Mouse (Mus musculus) liver, embryonic 13.5 days (tissue): ENCODE results near the gene Tdo2. TPM values are rescaled to one million over a fixed set of nuclear protein-coding genes. Genes with fewer than 3 reads are reported as not detected.
A peak's percentile ranks its signal among the peaks of the same experiment; 100 is the strongest.

Experiments
- ATAC-seq: fragments of 200-750 bp; cut with Nextera tagmentation; 2 replicates; pipeline ENCODE4 v1.8.0; 2017; ENCODE audit warnings: low read depth, mild to moderate bottlenecking, moderate number of reproducible peaks, moderate library complexity
- DNase-seq: peaks from one replicate; pipeline ENCODE4 v3.0.0; 2022
- H3K27ac ChIP-seq: fragments of 300-500 bp; sonication (generic); 2 replicates; pipeline ENCODE4 v1.5.1; 2015; ENCODE audit warnings: moderate library complexity, mild to moderate bottlenecking, inconsistent platforms
- H3K27me3 ChIP-seq: fragments of 300-500 bp; sonication (generic); 2 replicates; pipeline ENCODE4 v1.6.1; 2015; ENCODE audit warnings: mild to moderate bottlenecking, inconsistent platforms
- H3K36me3 ChIP-seq: fragments of 300-500 bp; sonication (generic); 2 replicates; pipeline ENCODE4 v1.6.1; 2015; ENCODE audit warnings: mild to moderate bottlenecking, inconsistent platforms
- H3K4me1 ChIP-seq: fragments of 300-500 bp; sonication (generic); replicated peaks from 2 replicates; pipeline ENCODE4 v1.6.1; 2015; ENCODE audit warnings: inconsistent platforms
- H3K4me2 ChIP-seq: fragments of 300-500 bp; sonication (generic); 2 replicates; pipeline ENCODE4 v1.6.1; 2015; ENCODE audit warnings: inconsistent platforms, mild to moderate bottlenecking, moderate library complexity
- H3K4me3 ChIP-seq: fragments of 300-500 bp; sonication (generic); replicated peaks from 2 replicates; pipeline ENCODE4 v1.5.1; 2015; ENCODE audit warnings: mild to moderate bottlenecking, inconsistent platforms
- H3K9ac ChIP-seq: fragments of 300-500 bp; sonication (generic); 2 replicates; pipeline ENCODE4 v1.6.1; 2015; ENCODE audit warnings: mild to moderate bottlenecking, inconsistent platforms
- H3K9me3 ChIP-seq: fragments of 300-500 bp; sonication (generic); replicated peaks from 2 replicates; pipeline ENCODE4 v1.6.1; 2016; ENCODE audit warnings: inconsistent platforms
- WGBS: fragments of 180-500 bp; shearing (Covaris S2); methylation state at CpG from one replicate; pipeline ENCODE4 v1.1.7; 2015; ENCODE audit not compliant: insufficient replicate concordance; 5-methylcytosine and 5-hydroxymethylcytosine counted together
- polyA plus RNA-seq: library from polyadenylated mRNA; unstranded; fragments of >200 nt; fragmentation: Nextera tagmentation; extraction: Ambion mirVana; gene quantifications from 2 replicates; pipeline ENCODE4 v1.2.1, GENCODE M21; 2015

The Tdo2 gene
- polyA plus RNA-seq, 1 experiment from 2014 or later: 0.12 TPM

DNA sequence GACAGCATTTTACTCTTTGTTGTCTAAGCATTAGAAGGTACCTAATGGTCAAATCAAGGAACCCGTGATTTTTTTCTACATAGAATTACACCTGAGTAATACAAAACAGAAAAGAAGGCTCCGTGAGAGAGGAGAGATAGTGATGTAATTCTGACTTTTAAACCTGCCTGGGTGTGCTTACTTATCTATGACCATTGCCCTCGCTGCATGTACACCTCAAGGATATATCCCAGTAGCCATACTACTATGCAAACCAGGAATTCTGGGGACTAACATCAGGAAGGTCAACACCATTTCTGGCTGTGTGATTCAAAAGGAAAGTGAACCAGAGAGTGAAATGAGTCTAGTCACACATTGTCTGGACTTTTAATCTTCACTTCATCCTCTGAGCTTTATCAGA lies 33.7 kb downstream of the Tdo2 start:
- ATAC-seq (no peak), DNase-seq (no peak)
- H3K4me1 ChIP-seq: no peaks in the 10 kb centered on the region
- H3K4me3 ChIP-seq: no peak overlapping the region
- H3K9ac ChIP-seq: no peak overlapping the region
- H3K9me3 ChIP-seq: no peaks in the 10 kb centered on the region
- H3K27me3 ChIP-seq: no peaks in the 10 kb centered on the region
- no peaks in the 10 kb centered on the region for H3K36me3 ChIP-seq
- H3K27ac ChIP-seq: no peak overlapping the region
- no peak overlapping the region for H3K4me2 ChIP-seq
- WGBS: 56% methylated on average over 3 of the region's 3 CpGs

DNA sequence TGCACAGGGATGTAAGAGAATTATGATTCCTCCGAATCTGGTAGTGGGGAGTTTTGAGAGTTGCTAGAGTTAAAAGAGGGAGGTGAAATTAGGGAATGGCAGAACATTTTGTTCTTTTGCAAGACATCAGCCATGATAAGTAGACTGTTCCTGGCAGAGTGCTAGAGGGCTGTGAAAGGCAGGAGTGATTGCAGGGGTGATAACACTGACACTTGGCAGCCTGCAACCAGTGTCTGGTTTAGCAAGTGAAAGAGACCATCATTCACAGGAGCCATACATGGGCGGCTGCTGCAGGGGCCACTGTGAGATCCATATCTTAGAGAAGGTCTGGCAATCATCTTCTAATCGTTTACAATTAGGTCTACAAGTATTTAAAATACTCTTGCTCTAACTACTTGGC lies 37.1 kb downstream of the Tdo2 start:
- WGBS: 38% methylated on average over 3 of the region's 3 CpGs

DNA sequence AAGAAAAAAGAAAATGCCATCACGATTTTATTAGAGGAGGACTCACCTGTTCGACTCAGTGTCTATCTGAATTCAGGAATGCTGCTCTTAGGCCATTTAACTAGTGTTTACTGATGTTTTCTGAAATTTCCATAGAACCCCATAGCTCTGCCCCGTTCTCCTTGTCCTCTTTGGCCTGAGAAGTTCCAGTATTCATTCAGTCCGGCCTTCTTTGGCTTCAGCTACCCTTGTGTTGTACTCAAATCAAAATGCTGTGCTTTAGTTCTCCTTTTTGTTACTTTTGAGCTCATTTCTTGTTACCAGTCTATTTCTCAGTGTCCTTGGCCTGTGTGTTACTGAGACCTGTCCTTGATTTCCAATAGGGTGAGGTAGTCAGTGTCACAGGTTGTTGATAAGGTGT lies 42.7 kb downstream of the Tdo2 start:
- Histone ChIP-seq H3K9ac (no peak overlapping the region), H3K4me2 (peak overlapping the region; percentile 54; the same call in 1 of the 2 replicates), H3K27ac (no peak overlapping the region), H3K9me3 (no peaks in the 10 kb centered on the region), H3K36me3 (no peaks in the 10 kb centered on the region), H3K4me1 (peaks cover 10% of the 10 kb centered on the region; the same call in 1 of the 2 replicates), H3K4me3 (peak overlapping the region; percentile 85; the same call in 1 of the 2 replicates), H3K27me3 (no peaks in the 10 kb centered on the region)
- WGBS: 62% methylated on average over 4 of the region's 4 CpGs
- DNase-seq (no peak), ATAC-seq (no peak)

More for the DNA sequence above, 37.1 kb downstream of the Tdo2 start:
- Histone ChIP-seq H3K36me3 (no peaks in the 10 kb centered on the region), H3K4me3 (no peak overlapping the region), H3K9ac (no peak overlapping the region), H3K27ac (no peak overlapping the region), H3K9me3 (no peaks in the 10 kb centered on the region), H3K4me2 (no peak overlapping the region), H3K4me1 (no peaks in the 10 kb centered on the region), H3K27me3 (no peaks in the 10 kb centered on the region)
- DNase-seq: no peak
- no peak for ATAC-seq

DNA sequence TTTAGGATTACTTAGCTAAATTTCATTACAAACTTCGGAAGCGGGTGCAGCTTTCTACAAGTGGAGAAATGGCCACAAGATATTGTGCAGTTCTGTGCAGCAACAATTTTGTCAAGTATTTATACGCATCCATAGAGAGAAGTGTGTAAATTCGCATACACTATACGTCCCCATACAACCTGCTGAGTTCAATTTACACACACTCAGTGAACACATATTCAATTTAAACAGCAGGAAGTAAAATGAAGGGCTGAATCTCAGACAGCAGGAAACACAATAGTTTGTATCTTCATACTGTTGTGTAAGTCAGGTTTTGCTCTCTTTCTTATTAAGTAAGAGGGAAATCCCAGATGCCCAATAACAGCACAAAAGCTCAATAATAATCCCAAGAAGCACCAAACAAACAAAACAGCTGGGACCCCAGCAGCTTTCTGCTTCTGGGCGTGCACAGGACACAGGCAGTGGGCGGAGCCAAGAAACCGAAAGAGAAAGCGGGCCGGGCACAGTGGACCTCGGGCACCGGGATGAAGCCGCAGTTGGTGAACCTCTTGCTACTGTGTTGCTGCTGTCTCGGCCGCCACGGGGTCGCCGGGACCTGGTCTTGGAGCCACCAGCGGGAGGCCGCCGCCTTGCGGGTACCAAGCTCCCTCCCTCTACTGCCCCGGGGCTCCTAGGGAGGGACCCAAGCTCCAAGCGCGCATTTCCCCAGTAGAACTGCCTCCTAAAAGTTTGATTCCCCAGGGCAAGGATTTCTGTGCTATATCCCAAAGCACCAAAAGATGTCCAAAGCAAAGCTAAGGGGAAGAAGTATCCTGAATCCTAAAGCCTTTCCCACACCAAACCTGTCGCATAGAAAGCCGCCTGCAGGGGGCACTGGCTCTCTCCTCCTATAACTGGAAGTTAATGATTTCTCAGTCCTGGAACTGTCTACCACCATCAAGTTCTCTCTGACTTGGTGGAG lies 43.6 kb downstream of the Tdo2 start, which contains the start of gene Ctso:
Gene Ctso (plus strand): TSS at position 461 of the 961 bp plus-strand sequence.
- 11% methylated on average over 27 of the region's 27 CpGs for WGBS
- H3K4me3 ChIP-seq: peak within 1 kb of the TSS; percentile 85
- peak; percentile 92 for ATAC-seq
- no peaks in the 10 kb centered on the region for H3K36me3 ChIP-seq
- H3K9ac ChIP-seq: peak within 1 kb of the TSS; percentile 82
- H3K4me2 ChIP-seq: peak within 1 kb of the TSS; percentile 54
- no peaks in the 10 kb centered on the region for H3K27me3 ChIP-seq
- DNase-seq: peak; percentile 62
- H3K4me1 ChIP-seq: peaks cover 10% of the 10 kb centered on the region; the same call in 1 of the 2 replicates
- no peaks in the 10 kb centered on the region for H3K9me3 ChIP-seq
- H3K27ac ChIP-seq: peak within 1 kb of the TSS; percentile 76

DNA sequence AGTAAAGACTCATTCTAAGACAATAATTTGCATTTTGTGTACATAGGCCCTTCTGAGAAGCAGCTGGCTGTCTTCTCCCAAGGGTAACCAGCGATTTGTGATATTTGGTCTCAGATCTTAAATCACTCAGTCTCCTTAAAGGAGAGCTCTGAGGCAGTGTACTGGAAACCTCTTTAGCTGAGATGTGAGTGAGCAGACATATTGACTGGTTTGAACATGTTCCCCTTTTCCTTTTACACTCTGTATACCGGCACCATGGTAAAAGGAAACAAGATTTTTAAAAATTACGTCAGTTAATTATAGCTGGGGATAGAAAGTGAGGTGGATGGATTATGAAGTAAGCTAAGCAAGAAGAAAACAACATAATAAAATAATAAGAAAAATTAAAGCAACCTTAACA lies 44.3 kb downstream of the Tdo2 start:
- Histone ChIP-seq H3K4me3 (no peak overlapping the region), H3K4me1 (peaks cover 10% of the 10 kb centered on the region; the same call in 1 of the 2 replicates), H3K27me3 (no peaks in the 10 kb centered on the region), H3K4me2 (no peak overlapping the region), H3K9ac (no peak overlapping the region), H3K27ac (no peak overlapping the region), H3K9me3 (no peaks in the 10 kb centered on the region), H3K36me3 (no peaks in the 10 kb centered on the region)
- 65% methylated on average over 3 of the region's 3 CpGs for WGBS
- DNase-seq (no peak), ATAC-seq (no peak)

DNA sequence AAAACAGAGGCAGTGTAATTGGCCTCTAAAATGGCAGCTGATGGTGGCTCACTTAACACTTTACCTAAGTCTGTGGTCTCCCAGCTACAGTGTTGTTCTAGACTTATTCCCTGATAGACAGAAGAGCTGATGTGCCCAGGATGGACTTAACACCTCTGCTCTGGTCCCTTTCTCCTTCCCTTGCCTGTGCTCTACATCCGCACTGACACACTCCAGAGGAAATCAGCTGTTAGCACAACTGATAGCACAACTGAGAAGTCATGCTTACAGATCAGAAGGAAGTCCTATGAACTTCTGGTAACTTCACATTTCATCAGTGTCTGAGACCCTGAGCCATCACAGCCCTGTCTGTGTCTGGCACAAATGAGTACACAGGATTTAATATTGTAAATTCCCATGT lies 46.9 kb downstream of the Tdo2 start:
- DNase-seq: no peak
- Histone ChIP-seq H3K4me2 (no peak overlapping the region), H3K27me3 (no peaks in the 10 kb centered on the region), H3K36me3 (no peaks in the 10 kb centered on the region), H3K4me1 (peaks cover 10% of the 10 kb centered on the region; the same call in 1 of the 2 replicates), H3K9me3 (no peaks in the 10 kb centered on the region), H3K4me3 (no peak overlapping the region), H3K27ac (no peak overlapping the region), H3K9ac (no peak overlapping the region)
- no peak for ATAC-seq
- 23% methylated on average over 1 of the region's 1 CpGs for WGBS

DNA sequence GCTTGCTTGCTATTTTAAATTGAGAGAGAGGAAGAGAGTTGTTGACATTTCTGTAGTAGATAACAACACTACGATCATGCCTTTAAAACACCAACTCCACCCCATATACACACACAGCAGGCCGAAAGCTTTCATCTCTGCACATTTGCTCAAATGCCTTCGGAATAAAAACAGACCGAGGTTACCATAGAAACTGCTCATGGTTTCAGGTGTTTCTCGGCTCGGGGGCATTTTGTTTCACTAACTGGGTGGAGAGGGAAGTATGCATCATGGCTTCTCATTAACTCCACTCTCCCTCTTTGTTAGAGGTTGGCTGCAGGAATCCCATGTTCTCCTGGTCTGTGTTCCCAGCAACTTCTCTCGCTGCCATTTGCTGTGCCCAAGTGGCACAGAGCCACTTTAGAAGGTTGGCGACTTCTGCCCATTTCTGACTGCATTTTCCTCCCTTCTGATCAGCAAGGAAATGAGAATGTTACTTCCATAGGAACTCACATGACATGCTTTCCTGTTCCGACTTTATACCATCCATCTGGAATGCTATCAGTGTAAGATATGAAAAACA lies 49.2 kb downstream of the Tdo2 start:
- H3K36me3 ChIP-seq: no peaks in the 10 kb centered on the region
- no peak overlapping the region for H3K4me2 ChIP-seq
- H3K27me3 ChIP-seq: no peaks in the 10 kb centered on the region
- no peak overlapping the region for H3K27ac ChIP-seq
- no peaks in the 10 kb centered on the region for H3K9me3 ChIP-seq
- no peak overlapping the region for H3K9ac ChIP-seq
- no peak overlapping the region for H3K4me3 ChIP-seq
- no peaks in the 10 kb centered on the region for H3K4me1 ChIP-seq
- ATAC-seq (no peak), DNase-seq (no peak)
- 63% methylated on average over 9 of the region's 9 CpGs for WGBS

DNA sequence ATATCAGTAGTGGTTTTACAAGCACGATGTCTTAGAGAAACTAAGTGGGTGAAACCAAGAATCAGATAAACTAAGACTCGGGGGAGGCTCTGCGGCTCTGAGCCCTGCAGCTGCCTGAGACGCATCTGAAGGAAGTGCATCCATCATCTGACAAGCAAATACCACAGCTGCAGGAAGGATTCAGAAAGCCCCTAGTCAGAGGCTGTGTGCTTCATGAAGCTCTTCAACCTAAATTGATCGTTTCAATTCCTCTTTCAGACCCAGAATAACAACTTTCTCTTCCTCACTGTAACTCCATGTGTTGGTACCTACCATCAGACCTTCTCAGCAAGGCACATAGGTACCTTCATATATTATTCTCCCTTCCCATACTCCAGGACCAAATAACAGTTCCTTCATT lies 50.1 kb downstream of the Tdo2 start:
- Histone ChIP-seq H3K27me3 (no peaks in the 10 kb centered on the region), H3K4me3 (no peak overlapping the region), H3K36me3 (no peaks in the 10 kb centered on the region), H3K4me2 (no peak overlapping the region), H3K4me1 (no peaks in the 10 kb centered on the region), H3K9me3 (no peaks in the 10 kb centered on the region), H3K9ac (no peak overlapping the region), H3K27ac (no peak overlapping the region)
- WGBS: 13% methylated on average over 5 of the region's 5 CpGs
- ATAC-seq (no peak), DNase-seq (no peak)

DNA sequence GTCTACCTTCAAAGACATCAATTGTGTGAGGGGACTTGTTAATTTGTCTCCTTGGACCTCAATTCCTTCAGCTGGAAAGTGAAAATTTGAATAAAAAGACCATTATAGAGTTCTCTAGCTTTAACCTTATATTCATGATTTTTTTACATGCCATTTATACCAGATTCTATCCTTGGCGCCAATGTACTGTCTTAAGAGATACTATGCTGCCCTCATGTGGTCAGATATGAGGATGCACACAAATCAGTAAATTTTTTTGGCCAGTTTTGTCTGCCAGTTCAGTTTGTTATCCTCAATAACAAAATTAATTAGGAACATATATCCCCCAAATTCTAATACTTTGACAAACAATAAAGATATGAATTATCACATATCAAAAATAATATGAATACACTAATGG lies 51.1 kb downstream of the Tdo2 start:
- Histone ChIP-seq H3K9ac (no peak overlapping the region), H3K36me3 (no peaks in the 10 kb centered on the region), H3K27me3 (no peaks in the 10 kb centered on the region), H3K27ac (no peak overlapping the region), H3K9me3 (no peaks in the 10 kb centered on the region), H3K4me2 (no peak overlapping the region), H3K4me1 (no peaks in the 10 kb centered on the region), H3K4me3 (no peak overlapping the region)
- ATAC-seq: no peak
- 3% methylated on average over 1 of the region's 1 CpGs for WGBS
- no peak for DNase-seq

DNA sequence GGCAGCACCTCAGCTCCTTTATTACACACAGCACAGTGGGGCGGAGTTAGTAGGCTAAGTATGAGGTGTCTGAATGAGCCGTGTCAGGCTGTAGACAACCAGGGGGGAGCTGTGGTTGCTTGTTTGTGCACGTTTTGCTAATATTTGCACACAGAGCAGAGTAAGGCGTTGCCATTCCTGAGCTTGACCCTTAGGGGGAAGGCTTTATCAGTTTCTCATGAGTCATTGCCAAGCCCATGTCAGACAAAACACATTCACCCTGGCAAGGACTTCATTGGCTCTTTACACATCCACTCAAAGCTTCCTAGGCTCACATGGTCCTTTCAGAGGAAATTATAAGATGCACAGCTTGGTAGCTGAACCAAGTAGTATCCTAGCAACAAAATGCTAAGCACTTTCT lies 53.1 kb downstream of the Tdo2 start:
- Histone ChIP-seq H3K27ac (no peak overlapping the region), H3K9ac (no peak overlapping the region), H3K4me2 (no peak overlapping the region), H3K4me3 (no peak overlapping the region), H3K4me1 (no peaks in the 10 kb centered on the region), H3K9me3 (no peaks in the 10 kb centered on the region), H3K36me3 (no peaks in the 10 kb centered on the region), H3K27me3 (no peaks in the 10 kb centered on the region)
- DNase-seq (no peak), ATAC-seq (no peak)
- WGBS: 32% methylated on average over 4 of the region's 4 CpGs

DNA sequence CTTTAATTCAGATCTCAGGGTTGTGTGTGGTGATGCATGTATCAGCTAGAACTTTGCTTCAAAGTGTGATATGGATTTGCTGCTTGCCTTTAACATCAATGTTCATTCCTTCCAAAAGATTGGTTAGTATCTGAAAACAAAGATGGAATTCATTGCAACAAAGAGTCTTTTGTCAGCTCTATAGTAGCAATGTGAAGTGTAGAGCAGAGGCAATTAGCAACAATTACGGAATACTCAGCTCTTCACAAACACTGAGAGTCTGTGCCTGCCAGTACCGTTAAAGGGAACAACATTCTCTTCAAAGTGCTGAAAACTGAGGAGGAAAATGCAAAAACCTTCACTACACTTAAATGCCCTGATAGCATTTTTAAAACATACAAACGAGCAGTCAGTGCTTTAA lies 56.3 kb downstream of the Tdo2 start:
- no peaks in the 10 kb centered on the region for H3K9me3 ChIP-seq
- DNase-seq: no peak
- H3K4me3 ChIP-seq: no peak overlapping the region
- no peaks in the 10 kb centered on the region for H3K4me1 ChIP-seq
- ATAC-seq: no peak
- H3K27me3 ChIP-seq: no peaks in the 10 kb centered on the region
- H3K4me2 ChIP-seq: no peak overlapping the region
- no peak overlapping the region for H3K9ac ChIP-seq
- H3K36me3 ChIP-seq: no peaks in the 10 kb centered on the region
- H3K27ac ChIP-seq: no peak overlapping the region
- WGBS: 59% methylated on average over 3 of the region's 3 CpGs
